Mouse (Mus musculus): ENCODE results near the gene Inka2. TPM values are rescaled to one million over a fixed set of nuclear protein-coding genes. Genes with fewer than 3 reads are reported as not detected.
"Not testable (repeated sequence)": the region's sequence is repeated elsewhere in the genome, so short reads cannot be mapped to it uniquely, and the experiment has no call there.

The Inka2 gene
- polyA plus RNA-seq, 1 experiment from 2014 or later, result 1.8 TPM

DNA sequence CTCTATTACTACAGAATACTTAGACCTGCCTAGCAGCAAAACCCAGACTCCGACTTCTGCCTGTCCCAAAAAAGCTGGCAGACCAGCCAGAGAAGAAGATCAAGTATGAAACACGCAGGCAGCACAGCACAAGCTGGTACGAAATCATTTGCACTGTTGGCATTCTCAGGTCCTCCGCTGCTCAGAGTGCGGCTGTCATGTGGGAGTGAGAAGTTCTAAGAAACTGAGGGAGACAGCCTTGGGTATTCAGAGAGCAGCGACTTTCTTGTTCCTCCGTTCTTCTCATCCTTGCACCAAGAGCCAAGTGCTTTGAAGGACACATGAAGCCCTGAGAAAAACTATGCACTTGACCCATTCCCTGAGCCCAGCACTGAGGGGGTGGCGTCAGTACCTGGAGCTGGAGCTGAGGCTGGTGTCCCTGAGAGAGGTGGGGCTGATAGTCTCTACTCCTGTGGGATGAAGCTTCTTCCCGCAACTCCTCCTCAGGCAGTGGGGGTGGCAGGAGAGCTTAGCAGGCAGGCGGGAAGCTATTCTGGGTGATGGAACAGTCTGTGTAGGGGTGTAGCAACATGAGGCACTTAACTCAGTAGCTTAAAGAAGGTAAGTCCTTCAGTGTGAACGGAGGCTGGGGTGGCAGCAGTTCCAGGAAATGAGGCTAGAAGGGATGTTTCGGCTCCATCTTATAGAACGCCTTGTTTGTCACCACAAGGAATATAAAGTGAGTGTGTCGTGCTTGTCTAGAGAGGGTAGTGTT lies 10.9 kb upstream of the Inka2 start:
- H3K4me3 ChIP-seq (ENCODE audit: low read depth, low read length), result no peak overlapping the region
- WGBS (ENCODE audit: insufficient replicate concordance), result 55% methylated on average over 14 of the region's 14 CpGs
- no peak overlapping the region for H3K4me2 ChIP-seq
- H3K27me3 ChIP-seq (ENCODE audit: control insufficient read depth, insufficient read depth, low read length), result peaks cover 11% of the 10 kb centered on the region; the same call in 1 of the 2 replicates
- no peak for ATAC-seq (replicated peaks; ENCODE audit: insufficient number of reproducible peaks, low FRiP score, low TSS enrichment)
- H3K36me3 ChIP-seq (ENCODE audit: control insufficient read depth, insufficient read depth, low read length), result no peaks in the 10 kb centered on the region
- H3K4me1 ChIP-seq (ENCODE audit: control insufficient read depth, insufficient read depth, low read length), result peaks cover 19% of the 10 kb centered on the region
- H3K9me3 ChIP-seq (replicated peaks; ENCODE audit: control insufficient read depth, low read length), result no peaks in the 10 kb centered on the region
- H3K27ac ChIP-seq (ENCODE audit: low read depth, low read length), result no peak overlapping the region
- H3K9ac ChIP-seq (ENCODE audit: low read depth, low read length), result no peak overlapping the region

DNA sequence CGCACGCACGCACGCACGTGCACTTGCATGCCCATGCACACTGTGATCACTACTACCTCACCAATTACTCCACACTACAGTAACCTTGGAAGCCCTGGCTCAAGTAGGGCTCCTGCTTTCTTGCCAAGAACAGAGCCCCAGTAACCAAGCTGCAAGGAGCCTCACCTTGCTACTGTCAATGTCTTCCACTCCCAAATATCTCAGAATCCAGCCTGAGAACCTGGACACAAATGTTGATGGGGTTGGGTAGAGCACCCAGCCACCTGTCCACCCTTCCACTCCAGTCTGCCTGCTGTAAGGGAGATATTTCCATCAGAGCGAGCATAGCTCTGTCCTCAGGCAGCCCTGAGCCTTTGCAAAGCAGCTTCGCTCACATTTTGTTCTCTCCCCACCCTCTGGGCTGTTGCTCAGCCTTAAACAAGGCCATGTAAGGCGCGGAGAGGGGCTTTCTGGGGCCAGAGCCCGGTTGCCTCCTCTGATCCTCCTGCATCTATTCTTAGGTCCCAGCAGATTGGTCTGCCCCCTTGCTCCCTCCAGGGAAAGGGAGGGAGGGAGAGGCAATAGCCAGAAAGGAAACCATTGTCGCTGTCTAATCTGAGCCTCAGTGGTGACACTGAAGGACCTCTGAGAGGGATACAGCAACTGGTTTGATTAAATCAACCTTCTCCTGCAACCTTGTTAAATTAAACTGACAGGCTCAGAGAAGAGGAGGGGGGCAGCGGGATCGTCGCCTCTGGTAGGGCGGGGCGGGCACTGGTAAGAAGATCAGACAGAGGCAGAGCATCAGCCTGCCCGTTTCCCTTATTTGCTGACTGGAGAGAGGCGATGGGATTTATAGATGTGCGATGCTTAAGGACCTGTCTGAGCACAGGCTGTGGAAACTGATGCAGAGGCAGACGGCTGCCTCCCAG lies 8.7 kb upstream of the Inka2 start:
- H3K4me3 ChIP-seq (ENCODE audit: low read depth, low read length), result peak overlapping the region; percentile 11; the same call in 1 of the 2 replicates
- H3K36me3 ChIP-seq (ENCODE audit: control insufficient read depth, insufficient read depth, low read length), result no peaks in the 10 kb centered on the region
- ATAC-seq (replicated peaks; ENCODE audit: insufficient number of reproducible peaks, low FRiP score, low TSS enrichment), result peak; percentile 69; the same call in 1 of the 2 replicates
- peak overlapping the region; percentile 68 for H3K9ac ChIP-seq (ENCODE audit: low read depth, low read length)
- no peaks in the 10 kb centered on the region for H3K9me3 ChIP-seq (replicated peaks; ENCODE audit: control insufficient read depth, low read length)
- H3K4me2 ChIP-seq, result peak overlapping the region; percentile 51
- 29% methylated on average over 20 of the region's 20 CpGs for WGBS (ENCODE audit: insufficient replicate concordance)
- peaks cover 29% of the 10 kb centered on the region for H3K4me1 ChIP-seq (ENCODE audit: control insufficient read depth, insufficient read depth, low read length)
- peaks cover 11% of the 10 kb centered on the region; the same call in 1 of the 2 replicates for H3K27me3 ChIP-seq (ENCODE audit: control insufficient read depth, insufficient read depth, low read length)
- H3K27ac ChIP-seq (ENCODE audit: low read depth, low read length), result peak overlapping the region; percentile 92

DNA sequence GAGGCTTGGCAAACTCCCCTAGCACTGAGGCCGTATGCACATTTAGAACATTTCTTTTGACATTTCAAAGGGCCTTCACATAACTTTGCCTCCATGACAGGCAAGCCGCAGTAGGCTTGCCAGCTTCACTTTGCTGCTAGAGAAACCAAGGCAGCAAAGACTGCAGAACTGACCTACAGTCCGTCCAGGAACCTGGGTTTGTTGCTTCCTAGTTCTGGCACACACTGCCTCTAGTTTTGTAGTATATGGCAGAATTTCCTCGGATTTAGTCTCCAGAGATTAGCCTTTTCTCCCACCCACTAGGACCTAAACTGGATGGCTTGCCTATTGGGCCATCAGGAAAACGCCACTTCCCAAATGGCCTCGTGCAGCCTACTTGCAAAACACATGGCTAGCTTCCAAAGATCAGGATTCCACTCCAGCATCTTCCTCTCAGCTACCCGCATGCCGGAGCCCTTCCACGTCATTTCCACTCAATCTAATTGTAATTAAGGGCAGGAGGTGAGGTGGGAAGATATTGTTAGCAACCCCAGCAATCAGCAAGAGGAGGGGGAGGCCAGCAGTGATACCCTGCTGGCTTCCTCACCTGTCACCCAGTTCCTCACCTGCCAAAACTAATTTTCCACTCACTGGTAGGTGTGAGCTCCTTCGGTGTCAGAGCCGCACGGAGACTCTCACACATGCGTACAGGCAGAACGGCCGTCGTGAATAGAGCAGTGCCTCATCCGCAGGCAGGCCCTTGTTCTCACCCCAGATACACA lies 7.8 kb upstream of the Inka2 start:
- Histone ChIP-seq H3K27ac (ENCODE audit: low read depth, low read length) (peak overlapping the region; percentile 92), H3K36me3 (ENCODE audit: control insufficient read depth, insufficient read depth, low read length) (no peaks in the 10 kb centered on the region), H3K9ac (ENCODE audit: low read depth, low read length) (peak overlapping the region; percentile 25; the same call in 1 of the 2 replicates), H3K4me2 (peak overlapping the region; percentile 51), H3K4me3 (ENCODE audit: low read depth, low read length) (no peak overlapping the region), H3K4me1 (ENCODE audit: control insufficient read depth, insufficient read depth, low read length) (peaks cover 34% of the 10 kb centered on the region), H3K27me3 (ENCODE audit: control insufficient read depth, insufficient read depth, low read length) (peaks cover 11% of the 10 kb centered on the region; the same call in 1 of the 2 replicates), H3K9me3 (replicated peaks; ENCODE audit: control insufficient read depth, low read length) (no peaks in the 10 kb centered on the region)
- 60% methylated on average over 17 of the region's 17 CpGs for WGBS (ENCODE audit: insufficient replicate concordance)
- ATAC-seq (replicated peaks; ENCODE audit: insufficient number of reproducible peaks, low FRiP score, low TSS enrichment), result no peak

DNA sequence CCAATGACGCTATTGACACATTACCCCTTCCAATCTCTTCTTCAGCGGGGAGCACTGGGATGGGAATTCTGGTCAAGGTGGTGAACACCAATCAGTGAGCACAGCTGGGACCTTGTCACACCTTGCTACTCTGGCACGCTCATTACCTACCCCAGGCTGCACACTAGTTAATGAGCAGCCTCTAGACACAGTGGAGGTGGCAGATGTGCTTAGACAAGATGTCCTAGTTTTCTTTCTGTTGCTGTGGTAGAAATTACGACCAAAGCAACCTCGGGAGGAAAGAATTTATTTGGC lies 7.3 kb upstream of the Inka2 start:
- H3K9ac ChIP-seq (ENCODE audit: low read depth, low read length), result no peak overlapping the region
- ATAC-seq (replicated peaks; ENCODE audit: insufficient number of reproducible peaks, low FRiP score, low TSS enrichment), result no peak
- H3K4me2 ChIP-seq, result no peak overlapping the region
- 69% methylated on average over 5 of the region's 5 CpGs for WGBS (ENCODE audit: insufficient replicate concordance)
- H3K4me1 ChIP-seq (ENCODE audit: control insufficient read depth, insufficient read depth, low read length), result peaks cover 37% of the 10 kb centered on the region
- peaks cover 11% of the 10 kb centered on the region; the same call in 1 of the 2 replicates for H3K27me3 ChIP-seq (ENCODE audit: control insufficient read depth, insufficient read depth, low read length)
- H3K9me3 ChIP-seq (replicated peaks; ENCODE audit: control insufficient read depth, low read length), result no peaks in the 10 kb centered on the region
- no peak overlapping the region for H3K4me3 ChIP-seq (ENCODE audit: low read depth, low read length)
- H3K36me3 ChIP-seq (ENCODE audit: control insufficient read depth, insufficient read depth, low read length), result no peaks in the 10 kb centered on the region
- no peak overlapping the region for H3K27ac ChIP-seq (ENCODE audit: low read depth, low read length)

DNA sequence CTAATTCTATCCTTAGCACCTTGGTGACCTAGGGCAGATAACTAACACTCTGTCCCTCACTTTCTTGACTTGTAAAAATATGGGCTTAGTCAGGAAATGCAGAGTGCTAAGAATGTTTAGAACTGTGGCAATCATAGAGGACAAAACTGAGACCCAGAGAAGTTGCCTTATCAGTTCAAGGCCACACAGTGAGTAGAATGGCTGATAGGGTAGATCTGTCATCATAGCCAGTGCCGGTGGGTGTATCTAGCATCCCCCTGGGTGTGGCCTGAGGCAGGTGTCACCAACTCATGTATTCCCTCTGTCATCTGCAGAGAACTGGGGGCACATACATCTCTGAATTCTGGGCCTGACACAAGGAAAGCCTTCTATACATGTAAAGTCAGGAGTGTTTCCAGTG lies 6.1 kb upstream of the Inka2 start:
- H3K4me3 ChIP-seq (ENCODE audit: low read depth, low read length), result no peak overlapping the region
- 38% methylated on average over 1 of the region's 1 CpGs for WGBS (ENCODE audit: insufficient replicate concordance)
- no peak overlapping the region for H3K4me2 ChIP-seq
- H3K36me3 ChIP-seq (ENCODE audit: control insufficient read depth, insufficient read depth, low read length), result no peaks in the 10 kb centered on the region
- no peak overlapping the region for H3K9ac ChIP-seq (ENCODE audit: low read depth, low read length)
- ATAC-seq (replicated peaks; ENCODE audit: insufficient number of reproducible peaks, low FRiP score, low TSS enrichment), result no peak
- H3K4me1 ChIP-seq (ENCODE audit: control insufficient read depth, insufficient read depth, low read length), result peaks cover 37% of the 10 kb centered on the region
- H3K27ac ChIP-seq (ENCODE audit: low read depth, low read length), result no peak overlapping the region
- no peaks in the 10 kb centered on the region for H3K9me3 ChIP-seq (replicated peaks; ENCODE audit: control insufficient read depth, low read length)
- peaks cover 8% of the 10 kb centered on the region; the same call in 1 of the 2 replicates for H3K27me3 ChIP-seq (ENCODE audit: control insufficient read depth, insufficient read depth, low read length)

DNA sequence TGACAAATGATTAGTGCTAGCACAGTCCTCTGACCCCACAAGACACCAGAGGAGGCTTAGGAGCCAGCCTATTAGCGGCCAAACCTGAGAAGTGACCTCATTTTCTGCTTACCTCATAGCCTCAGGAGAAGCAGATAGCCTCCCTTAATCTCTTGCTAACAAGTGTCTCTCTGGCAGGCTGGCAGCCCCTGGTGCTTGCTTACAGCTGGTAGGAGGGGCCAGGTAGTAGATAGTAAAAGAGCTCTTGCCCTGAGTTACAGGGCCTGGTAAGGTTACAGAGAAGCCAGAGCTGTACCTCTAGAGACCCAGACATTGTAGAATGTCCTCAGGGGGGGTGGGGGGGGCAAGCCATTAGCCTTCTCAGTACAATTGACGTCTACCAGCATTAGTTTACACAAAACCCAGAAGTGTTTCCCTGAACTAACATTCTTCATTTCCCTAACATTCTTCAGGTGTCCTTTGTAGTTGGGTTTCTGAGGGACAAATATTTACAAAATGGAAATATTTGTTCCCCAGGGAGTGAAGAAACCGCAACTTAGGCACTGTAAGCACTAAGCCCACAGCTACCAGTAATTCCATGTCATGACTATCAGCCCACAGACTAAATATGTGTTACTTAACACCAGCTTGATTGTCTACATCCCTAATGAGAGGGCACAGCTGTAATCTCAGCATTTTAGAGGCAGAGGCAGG lies 5.0 kb upstream of the Inka2 start:
- no peaks in the 10 kb centered on the region for H3K36me3 ChIP-seq (ENCODE audit: control insufficient read depth, insufficient read depth, low read length)
- H3K4me1 ChIP-seq (ENCODE audit: control insufficient read depth, insufficient read depth, low read length), result peaks cover 40% of the 10 kb centered on the region
- no peak overlapping the region for H3K4me2 ChIP-seq
- peak; percentile 52 for ATAC-seq (replicated peaks; ENCODE audit: insufficient number of reproducible peaks, low FRiP score, low TSS enrichment)
- no peak overlapping the region for H3K4me3 ChIP-seq (ENCODE audit: low read depth, low read length)
- peak overlapping the region; percentile 36; the same call in 1 of the 2 replicates for H3K27ac ChIP-seq (ENCODE audit: low read depth, low read length)
- no peak overlapping the region for H3K9ac ChIP-seq (ENCODE audit: low read depth, low read length)
- 34% methylated on average over 3 of the region's 3 CpGs for WGBS (ENCODE audit: insufficient replicate concordance)
- H3K9me3 ChIP-seq (replicated peaks; ENCODE audit: control insufficient read depth, low read length), result no peaks in the 10 kb centered on the region
- H3K27me3 ChIP-seq (ENCODE audit: control insufficient read depth, insufficient read depth, low read length), result 0 out of 2 replicates have a peak, but pooled peaks cover 2% of the 10 kb centered on the region

DNA sequence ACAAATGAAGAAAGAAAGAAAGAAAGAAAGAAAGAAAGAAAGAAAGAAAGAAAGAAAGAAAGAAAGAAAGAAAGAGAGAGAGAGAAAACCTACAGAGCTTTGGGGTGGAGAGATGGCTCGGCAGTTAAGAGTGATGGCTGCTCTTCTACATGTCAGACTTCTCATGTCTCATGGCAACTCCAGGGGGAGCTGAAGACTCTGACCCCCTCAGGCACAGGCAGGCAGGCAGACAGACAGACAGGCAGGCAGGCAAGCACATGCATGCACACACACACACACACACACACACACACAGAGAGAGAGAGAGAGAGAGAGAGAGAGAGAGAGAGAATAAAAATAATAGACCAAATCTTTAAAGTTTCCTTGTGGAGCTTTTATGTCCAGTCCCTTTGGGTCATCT lies 3.6 kb upstream of the Inka2 start:
- WGBS (ENCODE audit: insufficient replicate concordance), result 29% methylated on average over 1 of the region's 1 CpGs
- H3K27ac ChIP-seq (ENCODE audit: low read depth, low read length); ATAC-seq (replicated peaks; ENCODE audit: insufficient number of reproducible peaks, low FRiP score, low TSS enrichment); H3K4me3 ChIP-seq (ENCODE audit: low read depth, low read length); H3K36me3 ChIP-seq (ENCODE audit: control insufficient read depth, insufficient read depth, low read length); H3K27me3 ChIP-seq (ENCODE audit: control insufficient read depth, insufficient read depth, low read length); H3K9me3 ChIP-seq (replicated peaks; ENCODE audit: control insufficient read depth, low read length): not testable (repeated sequence)
- Histone ChIP-seq H3K9ac (ENCODE audit: low read depth, low read length) (0 out of 2 replicates have a peak overlapping the region, but pooled peaks have one; percentile 29), H3K4me1 (ENCODE audit: control insufficient read depth, insufficient read depth, low read length) (peaks cover 37% of the 10 kb centered on the region), H3K4me2 (peak overlapping the region; percentile 48)

All from heart, embryonic 11.5 days (tissue).